10 mouse cellular contexts compared by ENCODE assay signal in genomic region chr8:105949350-105949749, GRCm38 (mm10). TPM values are rescaled to one million over a fixed set of nuclear protein-coding genes. Genes with fewer than 3 reads are reported as not detected.
A peak's percentile ranks its signal among the peaks of the same experiment; 100 is the strongest.
DNase-seq lines count a peak whose midpoint lies in the region; ATAC-seq lines count a peak whose summit lies in the region.
"Had no signal": no experiment of that assay in that cellular context is flagged by ENCODE, and none has a peak within 500 bp of the region (broad histone marks: within the 10 kb centered on the region; RNA-seq: fewer than 3 reads in every experiment).

No protein-coding gene starts in this region.

- H3K27ac ChIP-seq in limb, embryonic 13.5 days: peak overlapping the region; percentile 10; the same call in 1 of the 2 replicates
- H3K27ac ChIP-seq in limb, embryonic 10.5 days: no peak overlapping the region
- H3K27ac ChIP-seq in embryonic facial prominence, embryonic 14.5 days (replicated peaks; ENCODE audit: low read depth, low read length): no peak overlapping the region
- no peak overlapping the region for H3K27ac ChIP-seq in stomach, embryonic 15.5 days

- H3K27me3 ChIP-seq in limb, embryonic 13.5 days: no peaks in the 10 kb centered on the region
- H3K27me3 ChIP-seq in limb, embryonic 10.5 days (ENCODE audit: low read depth, poor library complexity, severe bottlenecking): no peaks in the 10 kb centered on the region
- no peaks in the 10 kb centered on the region for H3K27me3 ChIP-seq in embryonic facial prominence, embryonic 14.5 days (replicated peaks; ENCODE audit: control insufficient read depth, insufficient read depth, low read length)
- no peaks in the 10 kb centered on the region for H3K27me3 ChIP-seq in stomach, embryonic 15.5 days (replicated peaks)
- H3K27me3 ChIP-seq: CH12.LX had no signal

- DNase-seq in cerebellum, postnatal 36 days: peak; percentile 39 to 52
- no peak for DNase-seq in cerebellum, adult 8-10 months
- no peak for DNase-seq in limb, embryonic 10.5 days (ENCODE audit: low spot score)
- DNase-seq in embryonic facial prominence, embryonic 14.5 days (ENCODE audit: low spot score): peak; percentile 72
- peak; percentile 58 to 88 for DNase-seq in left cerebral cortex, postnatal 10 days (ENCODE audit: extremely low spot score in 1 of 2, low spot score in 2 of 2)
- DNase-seq in thymus, postnatal 4 days: no peak

- 80% methylated on average over 10 of the region's 10 CpGs for WGBS in limb, embryonic 13.5 days
- WGBS in limb, embryonic 10.5 days: 94% methylated on average over 10 of the region's 10 CpGs
- WGBS in embryonic facial prominence, embryonic 14.5 days: 56% methylated on average over 10 of the region's 10 CpGs
- WGBS in stomach, embryonic 15.5 days: 46% methylated on average over 10 of the region's 10 CpGs

- no peak overlapping the region for H3K4me3 ChIP-seq in limb, embryonic 13.5 days
- H3K4me3 ChIP-seq in limb, embryonic 10.5 days: no peak overlapping the region
- no peak overlapping the region for H3K4me3 ChIP-seq in embryonic facial prominence, embryonic 14.5 days (ENCODE audit: low read depth, low read length)
- H3K4me3 ChIP-seq in stomach, embryonic 15.5 days (replicated peaks): no peak overlapping the region

- intact Hi-C loops in left cerebral cortex, postnatal 10 days (cut with DNase I): no loop called here

- peaks cover 26% of the 10 kb centered on the region for H3K4me1 ChIP-seq in limb, embryonic 13.5 days
- peaks cover 12% of the 10 kb centered on the region for H3K4me1 ChIP-seq in limb, embryonic 10.5 days
- H3K4me1 ChIP-seq in embryonic facial prominence, embryonic 14.5 days (ENCODE audit: control insufficient read depth, insufficient read depth, low read length): peaks cover 9% of the 10 kb centered on the region; the same call in 1 of the 2 replicates
- H3K4me1 ChIP-seq in stomach, embryonic 15.5 days: 0 out of 2 replicates have a peak, but pooled peaks cover 10% of the 10 kb centered on the region

- H3K36me3 ChIP-seq in limb, embryonic 13.5 days: peaks cover 94% of the 10 kb centered on the region
- H3K36me3 ChIP-seq in limb, embryonic 10.5 days: peaks cover 96% of the 10 kb centered on the region
- peaks cover 99% of the 10 kb centered on the region for H3K36me3 ChIP-seq in embryonic facial prominence, embryonic 14.5 days (ENCODE audit: control insufficient read depth, insufficient read depth, low read length)
- peaks cover 49% of the 10 kb centered on the region for H3K36me3 ChIP-seq in stomach, embryonic 15.5 days

- 0 out of 2 replicates have a peak overlapping the region, but pooled peaks have one; percentile 19 for H3K9ac ChIP-seq in limb, embryonic 13.5 days
- H3K9ac ChIP-seq in embryonic facial prominence, embryonic 14.5 days (ENCODE audit: low read depth, low read length): no peak overlapping the region
- H3K9ac ChIP-seq in stomach, embryonic 15.5 days: no peak overlapping the region

- H3K4me2 ChIP-seq in limb, embryonic 13.5 days (replicated peaks): no peak overlapping the region
- H3K4me2 ChIP-seq in embryonic facial prominence, embryonic 14.5 days (ENCODE audit: low read depth, low read length): no peak overlapping the region
- no peak overlapping the region for H3K4me2 ChIP-seq in stomach, embryonic 15.5 days

- 0 out of 2 replicates have a peak, but pooled peaks have one; percentile 29 for ATAC-seq in limb, embryonic 13.5 days (ENCODE audit: low FRiP score, low read depth)
- ATAC-seq in embryonic facial prominence, embryonic 14.5 days (ENCODE audit: low read depth): 0 out of 2 replicates have a peak, but pooled peaks have one; percentile 14
- ATAC-seq in stomach, embryonic 15.5 days (ENCODE audit: insufficient read depth, low FRiP score, low read depth): peak; percentile 19; the same call in 1 of the 2 replicates

- no peaks in the 10 kb centered on the region for H3K9me3 ChIP-seq in limb, embryonic 13.5 days
- no peaks in the 10 kb centered on the region for H3K9me3 ChIP-seq in limb, embryonic 10.5 days (replicated peaks)
- no peaks in the 10 kb centered on the region for H3K9me3 ChIP-seq in embryonic facial prominence, embryonic 14.5 days (ENCODE audit: control insufficient read depth, low read length)
- H3K9me3 ChIP-seq in stomach, embryonic 15.5 days: no peaks in the 10 kb centered on the region

RNA-seq across cellular contexts. Expression of gene Lcat, which starts 6.2 kb away (rescaled TPM):
- 2.8 TPM in 2 replicates for polyA plus RNA-seq in limb, embryonic 13.5 days (2015; fragmentation: Nextera tagmentation; extraction: Ambion mirVana)
- polyA plus RNA-seq in limb, embryonic 10.5 days (2016; fragmentation: Nextera tagmentation; extraction: Ambion mirVana): 2.0 and 2.1 TPM in 2 replicates
- 1.7 and 1.8 TPM in 2 replicates for polyA plus RNA-seq in embryonic facial prominence, embryonic 14.5 days (2014; fragmentation: Nextera tagmentation; extraction: Ambion mirVana)
- 10 to 100 TPM; 13.0 to 14.1 TPM for total RNA-seq in left cerebral cortex, postnatal 10 days (2021)
- polyA plus RNA-seq in stomach, embryonic 15.5 days (2015; fragmentation: Nextera tagmentation; extraction: Ambion mirVana): 2.9 and 5.8 TPM in 2 replicates

RNA-seq across cellular contexts. Expression of gene Psmb10, which starts 11.1 kb away (rescaled TPM):
- 29.2 and 32.0 TPM in 2 replicates for polyA plus RNA-seq in limb, embryonic 13.5 days (2015; fragmentation: Nextera tagmentation; extraction: Ambion mirVana)
- polyA plus RNA-seq in limb, embryonic 10.5 days (2016; fragmentation: Nextera tagmentation; extraction: Ambion mirVana): 28.9 and 40.3 TPM in 2 replicates
- polyA plus RNA-seq in embryonic facial prominence, embryonic 14.5 days (2014; fragmentation: Nextera tagmentation; extraction: Ambion mirVana): 35.9 and 37.3 TPM in 2 replicates
- 10 to 100 TPM; 74.6 to 80.0 TPM for total RNA-seq in left cerebral cortex, postnatal 10 days (2021)
- 61.2 and 61.4 TPM in 2 replicates for polyA plus RNA-seq in stomach, embryonic 15.5 days (2015; fragmentation: Nextera tagmentation; extraction: Ambion mirVana)

RNA-seq across cellular contexts. Expression of gene Ctrl, which starts 15.7 kb away (rescaled TPM):
- 1.4 and 1.7 TPM in 2 replicates for polyA plus RNA-seq in limb, embryonic 13.5 days (2015; fragmentation: Nextera tagmentation; extraction: Ambion mirVana)
- 1.6 and 2.0 TPM in 2 replicates for polyA plus RNA-seq in limb, embryonic 10.5 days (2016; fragmentation: Nextera tagmentation; extraction: Ambion mirVana)
- polyA plus RNA-seq in embryonic facial prominence, embryonic 14.5 days (2014; fragmentation: Nextera tagmentation; extraction: Ambion mirVana): 0.57 and 1.1 TPM in 2 replicates
- total RNA-seq in left cerebral cortex, postnatal 10 days (2021): 1 to 10 TPM in 1 of 2 experiments, under 1 TPM in 1; 0.90 to 1.5 TPM
- 1.9 and 3.8 TPM in 2 replicates for polyA plus RNA-seq in stomach, embryonic 15.5 days (2015; fragmentation: Nextera tagmentation; extraction: Ambion mirVana)

RNA-seq across cellular contexts. Expression of gene Slc12a4, which starts 16.5 kb away (rescaled TPM):
- polyA plus RNA-seq in limb, embryonic 13.5 days (2015; fragmentation: Nextera tagmentation; extraction: Ambion mirVana): 48.8 and 56.3 TPM in 2 replicates
- 31.9 and 37.7 TPM in 2 replicates for polyA plus RNA-seq in limb, embryonic 10.5 days (2016; fragmentation: Nextera tagmentation; extraction: Ambion mirVana)
- 42.8 and 43.9 TPM in 2 replicates for polyA plus RNA-seq in embryonic facial prominence, embryonic 14.5 days (2014; fragmentation: Nextera tagmentation; extraction: Ambion mirVana)
- 10 to 100 TPM; 20.4 to 20.9 TPM for total RNA-seq in left cerebral cortex, postnatal 10 days (2021)
- polyA plus RNA-seq in stomach, embryonic 15.5 days (2015; fragmentation: Nextera tagmentation; extraction: Ambion mirVana): 32.7 and 33.4 TPM in 2 replicates

RNA-seq across cellular contexts. Expression of gene Dpep3, which starts 29.9 kb away (rescaled TPM):
- polyA plus RNA-seq in limb, embryonic 13.5 days (2015; fragmentation: Nextera tagmentation; extraction: Ambion mirVana): not detected in 2 replicates
- polyA plus RNA-seq in limb, embryonic 10.5 days (2016; fragmentation: Nextera tagmentation; extraction: Ambion mirVana): not detected in 2 replicates
- not detected in 2 replicates for polyA plus RNA-seq in embryonic facial prominence, embryonic 14.5 days (2014; fragmentation: Nextera tagmentation; extraction: Ambion mirVana)
- not detected for total RNA-seq in left cerebral cortex, postnatal 10 days (2021)
- polyA plus RNA-seq in stomach, embryonic 15.5 days (2015; fragmentation: Nextera tagmentation; extraction: Ambion mirVana): not detected in 2 replicates
- total RNA-seq: CH12.LX had no signal
- polyA plus RNA-seq: cerebellum, adult 2 months had no signal

Comparison
In these comparisons a context has a peak if more than half of its experiments do, and no peak if none do; other contexts are left out.
1. DNase-seq: peak in cerebellum, postnatal 36 days (2 of 2), embryonic facial prominence, embryonic 14.5 days (single experiment) and left cerebral cortex, postnatal 10 days (2 of 2); none in cerebellum, adult 8-10 months (single experiment), limb, embryonic 10.5 days (single experiment) and thymus, postnatal 4 days (single experiment).
2. Peak in every context shown above with its lines, with median percentiles within 50 percentile points of each other: ATAC-seq.